20 mouse cellular contexts compared by ENCODE assay signal in genomic region chr16:94240190-94240589, GRCm38 (mm10).
DNase-seq lines count a peak whose midpoint lies in the region; ATAC-seq and TF ChIP-seq lines count a peak whose summit lies in the region.
"Had no signal": no experiment of that assay in that cellular context is flagged by ENCODE, and none has a peak within 500 bp of the region (broad histone marks: within the 10 kb centered on the region; RNA-seq: fewer than 3 reads in every experiment).

No protein-coding gene starts in this region.

- H3K27me3 ChIP-seq in intestine, postnatal 0 days (replicated peaks; ENCODE audit: control insufficient read depth, insufficient read depth, low read length), result no peaks in the 10 kb centered on the region
- H3K27me3 ChIP-seq in intestine, embryonic 15.5 days (replicated peaks), result no peaks in the 10 kb centered on the region
- H3K27me3 ChIP-seq in thymus, adult 2 months (ENCODE audit: control insufficient read depth, insufficient read depth, low read length), result no peaks in the 10 kb centered on the region
- peaks cover 57% of the 10 kb centered on the region for H3K27me3 ChIP-seq in midbrain, embryonic 10.5 days (ENCODE audit: low read depth, poor library complexity, severe bottlenecking)
- H3K27me3 ChIP-seq: heart, embryonic 15.5 days; lung, embryonic 15.5 days had no signal

- peak; percentile 28 for TF ChIP-seq CTCF in intestine, postnatal 0 days (IDR thresholded peaks at IDR 0.05; ENCODE audit: low read depth)
- no peak for TF ChIP-seq CTCF in thymus, adult 2 months (IDR thresholded peaks at IDR 0.05; ENCODE audit: borderline replicate concordance, control insufficient read depth, extremely low read depth, insufficient read depth, low read length, poor library complexity)
- TF ChIP-seq CTCF in bone marrow macrophage, adult 2 months (IDR thresholded peaks at IDR 0.05; ENCODE audit: low read depth, low read length), result 0 out of 2 replicates have a peak, but pooled peaks have one; percentile 12

- H3K27ac ChIP-seq in intestine, postnatal 0 days (ENCODE audit: low read depth, low read length), result no peak overlapping the region
- H3K27ac ChIP-seq in intestine, embryonic 15.5 days, result no peak overlapping the region
- H3K27ac ChIP-seq in thymus, adult 2 months (ENCODE audit: control insufficient read depth, insufficient read depth, low read length), result peak overlapping the region; percentile 72; the same call in 1 of the 2 replicates
- peak overlapping the region; percentile 52 for H3K27ac ChIP-seq in bone marrow macrophage, adult 2 months (ENCODE audit: insufficient read depth, low read depth, low read length)
- no peak overlapping the region for H3K27ac ChIP-seq in midbrain, embryonic 10.5 days (replicated peaks)
- H3K27ac ChIP-seq: embryonic facial prominence, embryonic 13.5 days; gastrocnemius, adult 2 months; heart, embryonic 15.5 days; hindbrain, postnatal 0 days; lung, embryonic 15.5 days; neural tube, embryonic 13.5 days had no signal

- ATAC-seq in intestine, postnatal 0 days, result no peak
- no peak for ATAC-seq in intestine, embryonic 15.5 days
- ATAC-seq: forebrain, postnatal 0 days; hindbrain, postnatal 0 days had no signal

- no peak overlapping the region for H3K4me2 ChIP-seq in intestine, postnatal 0 days (replicated peaks; ENCODE audit: low read depth)
- no peak overlapping the region for H3K4me2 ChIP-seq in intestine, embryonic 15.5 days (replicated peaks)
- H3K4me2 ChIP-seq: embryonic facial prominence, embryonic 13.5 days; heart, embryonic 15.5 days; lung, embryonic 15.5 days; neural tube, embryonic 13.5 days had no signal

- H3K9me3 ChIP-seq in intestine, postnatal 0 days (ENCODE audit: control insufficient read depth), result no peaks in the 10 kb centered on the region
- no peaks in the 10 kb centered on the region for H3K9me3 ChIP-seq in intestine, embryonic 15.5 days
- H3K9me3 ChIP-seq in midbrain, embryonic 10.5 days (replicated peaks), result no peaks in the 10 kb centered on the region
- H3K9me3 ChIP-seq: embryonic facial prominence, embryonic 13.5 days; heart, embryonic 15.5 days; lung, embryonic 15.5 days; neural tube, embryonic 13.5 days had no signal

- H3K36me3 ChIP-seq in intestine, postnatal 0 days (ENCODE audit: control insufficient read depth, insufficient read depth), result no peaks in the 10 kb centered on the region
- no peaks in the 10 kb centered on the region for H3K36me3 ChIP-seq in intestine, embryonic 15.5 days
- no peaks in the 10 kb centered on the region for H3K36me3 ChIP-seq in thymus, adult 2 months (ENCODE audit: control insufficient read depth, insufficient read depth, low read length)
- H3K36me3 ChIP-seq in midbrain, embryonic 10.5 days, result no peaks in the 10 kb centered on the region
- H3K36me3 ChIP-seq: embryonic facial prominence, embryonic 13.5 days; heart, embryonic 15.5 days; lung, embryonic 15.5 days; neural tube, embryonic 13.5 days had no signal

- 46% methylated on average over 2 of the region's 2 CpGs for WGBS in intestine, postnatal 0 days
- WGBS in intestine, embryonic 15.5 days, result 32% methylated on average over 2 of the region's 2 CpGs
- 4% methylated on average over 2 of the region's 2 CpGs for WGBS in thymus, adult 2 months
- whole genome bisulfite sequencing in midbrain, embryonic 10.5 days, result 53% methylated on average over 2 of the region's 2 CpGs

- no peak for DNase-seq in thymus, adult 2 months
- no peak for DNase-seq in thymus, adult 18-20 months
- no peak for DNase-seq in urinary bladder, postnatal 36 days (ENCODE audit: low spot score in 2 of 2)
- DNase-seq in heart, adult 11 months, result no peak
- DNase-seq in midbrain, embryonic 10.5 days (ENCODE audit: low spot score), result no peak
- DNase-seq: adrenal gland, adult 8-10 months; cerebellum, adult 18-20 months; forebrain, postnatal 0 days; gastrocnemius, adult 2 months; heart, adult 18-20 months; layer of hippocampus, postnatal 36 days; left cerebral cortex, postnatal 4 days had no signal

- H3K9ac ChIP-seq in intestine, postnatal 0 days (ENCODE audit: low read depth, low read length), result no peak overlapping the region
- no peak overlapping the region for H3K9ac ChIP-seq in intestine, embryonic 15.5 days
- H3K9ac ChIP-seq: embryonic facial prominence, embryonic 13.5 days; forebrain, postnatal 0 days; heart, embryonic 15.5 days; lung, embryonic 15.5 days; neural tube, embryonic 13.5 days had no signal

- no peak for TF ChIP-seq POLR2A in thymus, adult 2 months (IDR thresholded peaks at IDR 0.05; ENCODE audit: control insufficient read depth, extremely low read depth, insufficient read depth, low read length, poor library complexity)
- TF ChIP-seq POLR2A in bone marrow macrophage, adult 2 months (IDR thresholded peaks at IDR 0.05; ENCODE audit: borderline replicate concordance, low read depth, low read length), result no peak

- H3K4me1 ChIP-seq in intestine, postnatal 0 days (replicated peaks; ENCODE audit: control insufficient read depth, insufficient read depth, low read length), result no peaks in the 10 kb centered on the region
- H3K4me1 ChIP-seq in intestine, embryonic 15.5 days (replicated peaks), result no peaks in the 10 kb centered on the region
- peaks cover 34% of the 10 kb centered on the region for H3K4me1 ChIP-seq in thymus, adult 2 months (replicated peaks; ENCODE audit: control insufficient read depth, insufficient read depth, low read length)
- peaks cover 34% of the 10 kb centered on the region for H3K4me1 ChIP-seq in bone marrow macrophage, adult 2 months (ENCODE audit: control insufficient read depth, insufficient read depth, low read length)
- H3K4me1 ChIP-seq in midbrain, embryonic 10.5 days, result peaks cover 20% of the 10 kb centered on the region
- H3K4me1 ChIP-seq: lung, embryonic 15.5 days had no signal

- H3K4me3 ChIP-seq in intestine, postnatal 0 days (ENCODE audit: low read depth, low read length), result no peak overlapping the region
- no peak overlapping the region for H3K4me3 ChIP-seq in intestine, embryonic 15.5 days (replicated peaks)
- no peak overlapping the region for H3K4me3 ChIP-seq in thymus, adult 2 months (ENCODE audit: control insufficient read depth, insufficient read depth, low read length)
- H3K4me3 ChIP-seq in bone marrow macrophage, adult 2 months (ENCODE audit: insufficient read depth, low read length), result no peak overlapping the region
- H3K4me3 ChIP-seq in midbrain, embryonic 10.5 days, result no peak overlapping the region
- H3K4me3 ChIP-seq: embryonic facial prominence, embryonic 13.5 days; gastrocnemius, adult 2 months; heart, embryonic 15.5 days; lung, embryonic 15.5 days; neural tube, embryonic 13.5 days had no signal

Comparison
In these comparisons a context has a peak if more than half of its experiments do, and no peak if none do; other contexts are left out.
1. H3K27ac ChIP-seq: peak in thymus, adult 2 months (single experiment) and bone marrow macrophage, adult 2 months (single experiment); none in intestine, postnatal 0 days (single experiment), intestine, embryonic 15.5 days (single experiment) and midbrain, embryonic 10.5 days (single experiment).